Mouse (Mus musculus) ES-E14 (cell line): ENCODE measurements at regions not wholly inside any gene's neighbourhood (a gene's known extent, or its start where the extent isn't known, plus 50 kb on each side); places are given as distances from the start of the nearest gene placed in this dataset.

Source experiments
- CHD2 ChIP-seq: IDR thresholded peaks from 2 replicates; pipeline ENCODE4 v1.6.1; 2014; ENCODE audit warnings: mild to moderate bottlenecking, low read depth, low read length, inconsistent platforms
- HCFC1 ChIP-seq: IDR thresholded peaks from 2 replicates; pipeline ENCODE4 v1.6.1; 2012; ENCODE audit warnings: low read length, inconsistent platforms, borderline replicate concordance; ENCODE audit not compliant: insufficient read depth
- ZC3H11A ChIP-seq: IDR thresholded peaks from 2 replicates; pipeline ENCODE4 v1.6.1; 2012; ENCODE audit warnings: low read depth, mild to moderate bottlenecking, inconsistent platforms, low read length, borderline replicate concordance
- ZNF384 ChIP-seq: IDR thresholded peaks from 2 replicates; pipeline ENCODE4 v1.6.1; 2012; ENCODE audit warnings: low read depth, low read length, inconsistent platforms

- no peak for TF ChIP-seq HCFC1
- TF ChIP-seq CHD2, result no peak
- no peak for TF ChIP-seq ZC3H11A
- TF ChIP-seq ZNF384, result no peak
Observed at GRCm38 (mm10) chr3:155604001-155604400, 510.8 kb downstream of the Lrriq3 start.
